Mouse (Mus musculus) embryonic stem cell, embryonic (primary cell): ENCODE measurements at regions not wholly inside any gene's neighbourhood (a gene's known extent, or its start where the extent isn't known, plus 50 kb on each side); places are given as distances from the start of the nearest gene placed in this dataset.

Source experiments
- CTCF ChIA-PET, 4 experiments: fragments of 300-600 bp in 2 of 4; fragments of 350-600 bp in 2 of 4; sonication (Branson Sonifier 250); formaldehyde crosslinking; loops; one replicate each; lab custom pipeline; 2022; ENCODE audit warnings: inconsistent platforms in 2 of 4; lab: Charles Lee
- POLR2A ChIA-PET, 4 experiments: fragments of 300-600 bp in 2 of 4; fragments of 350-600 bp in 2 of 4; sonication (Branson Sonifier 250); formaldehyde crosslinking; loops; one replicate each; lab custom pipeline; 2022; ENCODE audit warnings: antibody characterized with exemption in 4 of 4, inconsistent platforms in 1 of 4; lab: Charles Lee

- ChIA-PET POLR2A (interaction anchor here in 1 of 4 experiments (0.6 kb wide), 1 partner anchor 454 kb away, joined by 3 read pairs; no protein-coding TSS in a partner anchor), CTCF (no interaction called here)
These were observed 971.4 kb upstream of the Lrrn3 start for GRCm38 (mm10) chr12:42457655-42458054.

GRCm38 (mm10) chr12:42435616-42436015 is 949.4 kb upstream of the Lrrn3 start:
- ChIA-PET POLR2A (no interaction called here), CTCF (no interaction called here)

GRCm38 (mm10) chr12:42427470-42427869 is 941.2 kb upstream of the Lrrn3 start:
- ChIA-PET POLR2A (no interaction called here), CTCF (no interaction called here)
